Mouse (Mus musculus) testis, adult 2 months (tissue): ENCODE measurements around the gene Cse1l. TPM values are rescaled to one million over a fixed set of nuclear protein-coding genes. Genes with fewer than 3 reads are reported as not detected.

Source experiments
- H3K27ac ChIP-seq: fragments of 200-500 bp; 2 replicates; pipeline ENCODE4 v1.5.1; 2012; ENCODE audit warnings: low read depth, low read length; ENCODE audit not compliant: control insufficient read depth, insufficient read depth
- H3K27me3 ChIP-seq: fragments of 200-500 bp; 2 replicates; pipeline ENCODE4 v1.6.1; 2012; ENCODE audit warnings: mild to moderate bottlenecking, low read length, moderate library complexity; ENCODE audit not compliant: control insufficient read depth, insufficient read depth
- H3K36me3 ChIP-seq: fragments of 200-500 bp; 2 replicates; pipeline ENCODE4 v1.6.1; 2012; ENCODE audit warnings: mild to moderate bottlenecking, low read length; ENCODE audit not compliant: control insufficient read depth, insufficient read depth
- H3K4me1 ChIP-seq: fragments of 200-500 bp; 2 replicates; pipeline ENCODE4 v1.6.1; 2012; ENCODE audit warnings: low read length; ENCODE audit not compliant: control insufficient read depth, insufficient read depth
- H3K4me3 ChIP-seq: fragments of 200-500 bp; 2 replicates; pipeline ENCODE4 v1.5.1; 2012; ENCODE audit warnings: low read depth, mild to moderate bottlenecking, low read length, moderate library complexity, mixed read lengths; ENCODE audit not compliant: control insufficient read depth
- CTCF ChIP-seq: fragments of 200-500 bp; IDR thresholded peaks from 2 replicates; pipeline ENCODE4 v1.5.1; 2012; ENCODE audit warnings: low read depth, mild to moderate bottlenecking, inconsistent platforms, low read length, moderate library complexity; ENCODE audit not compliant: control insufficient read depth, insufficient read depth, insufficient replicate concordance
- POLR2A ChIP-seq: fragments of 200-500 bp; IDR thresholded peaks from 2 replicates; pipeline ENCODE4 v1.6.1; 2012; ENCODE audit warnings: low read depth, mild to moderate bottlenecking, inconsistent platforms, low read length, moderate library complexity; ENCODE audit not compliant: control insufficient read depth
- polyA plus RNA-seq: library from polyadenylated mRNA; depleted of rRNA; stranded (reverse); fragments of >200 nt; gene quantifications from 2 replicates; pipeline ENCODE4 v1.2.3, GENCODE M21; 2012; rRNA removed

The Cse1l gene
- 21.9 and 27.6 TPM in 2 replicates for polyA plus RNA-seq

DNA sequence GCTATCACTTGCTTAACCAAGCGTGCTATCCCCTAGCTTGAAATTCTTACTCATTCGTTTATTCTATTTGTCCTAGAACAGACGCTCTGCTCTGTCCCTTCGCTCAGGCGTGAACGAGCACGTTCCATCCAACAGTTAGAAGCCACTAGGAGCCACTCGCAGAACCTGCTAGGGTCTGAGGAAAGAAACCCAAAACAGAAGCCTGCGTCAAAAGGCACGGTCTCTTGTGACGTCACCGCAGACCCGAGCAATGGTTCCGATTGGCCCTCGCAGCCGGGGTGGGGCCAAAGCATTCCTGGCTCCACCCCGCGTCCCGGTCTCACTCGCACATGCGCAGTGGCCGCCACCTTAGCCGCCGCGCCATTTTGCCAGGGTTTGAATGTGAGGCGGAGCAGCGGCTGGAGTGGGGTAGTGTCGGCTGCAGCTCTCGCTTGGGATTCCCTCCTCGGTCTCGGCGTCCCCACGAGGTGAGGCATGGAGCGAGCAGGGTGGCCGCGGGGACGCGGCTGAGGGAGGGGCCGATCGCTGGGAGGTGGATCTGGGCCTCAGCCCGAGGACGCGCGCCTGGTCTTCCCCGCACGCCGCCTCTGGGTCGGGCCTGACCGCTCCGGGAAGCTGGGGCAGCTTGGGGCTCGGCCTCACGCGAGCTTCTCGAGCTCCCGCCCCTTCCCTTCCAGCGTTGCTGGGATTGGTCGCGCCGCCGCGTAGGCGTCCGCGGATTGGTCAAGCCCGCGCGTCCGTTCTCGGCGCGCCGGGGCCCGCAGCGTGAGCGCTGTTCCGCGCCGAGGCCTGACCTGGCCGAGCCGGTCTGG is at the start of gene Cse1l:
Gene Cse1l, plus strand, starts transcription at position 330 of the 812 bp plus-strand sequence.
- no peaks in the 10 kb centered on the region for H3K27me3 ChIP-seq
- H3K27ac ChIP-seq: peak within 1 kb of the TSS; percentile 95
- H3K4me1 ChIP-seq: peaks cover 3% of the 10 kb centered on the region; the same call in 1 of the 2 replicates
- TF ChIP-seq CTCF (no peak), POLR2A (peak; percentile 90)
- H3K4me3 ChIP-seq: peak within 1 kb of the TSS; percentile 93
- no peaks in the 10 kb centered on the region; the same call in 1 of the 2 replicates for H3K36me3 ChIP-seq

- Histone ChIP-seq H3K27ac (no peak overlapping the region), H3K4me1 (no peaks in the 10 kb centered on the region), H3K36me3 (peaks cover 3% of the 10 kb centered on the region), H3K4me3 (no peak overlapping the region), H3K27me3 (no peaks in the 10 kb centered on the region)
- no peak for TF ChIP-seq CTCF
- no peak for TF ChIP-seq POLR2A
These were observed 49.5 kb upstream of the Cse1l start for GRCm38 (mm10) chr2:166856366-166856765.

DNA sequence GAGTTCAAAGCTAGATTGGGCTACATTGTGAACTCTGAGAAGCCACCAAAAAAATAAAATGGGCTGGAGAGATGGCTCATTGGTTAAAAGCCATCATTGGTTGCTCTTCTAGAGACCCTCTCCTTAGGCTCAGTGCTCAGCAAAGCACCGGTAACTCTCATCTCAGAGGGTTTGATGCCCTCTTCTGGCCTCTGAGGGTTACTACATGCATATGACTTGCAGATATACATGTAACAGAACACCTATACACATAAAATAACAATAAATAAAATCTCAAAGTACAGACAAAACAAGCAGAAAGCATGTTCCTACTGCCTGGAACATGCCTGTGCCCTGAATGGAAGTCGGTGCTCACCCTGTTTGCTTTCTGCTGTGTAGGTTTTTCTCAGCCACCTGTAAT is 48.7 kb upstream of the Cse1l start:
- Histone ChIP-seq H3K27ac (no peak overlapping the region), H3K4me1 (no peaks in the 10 kb centered on the region), H3K36me3 (peaks cover 3% of the 10 kb centered on the region), H3K4me3 (no peak overlapping the region), H3K27me3 (no peaks in the 10 kb centered on the region)
- no peak for TF ChIP-seq POLR2A
- TF ChIP-seq CTCF: no peak

DNA sequence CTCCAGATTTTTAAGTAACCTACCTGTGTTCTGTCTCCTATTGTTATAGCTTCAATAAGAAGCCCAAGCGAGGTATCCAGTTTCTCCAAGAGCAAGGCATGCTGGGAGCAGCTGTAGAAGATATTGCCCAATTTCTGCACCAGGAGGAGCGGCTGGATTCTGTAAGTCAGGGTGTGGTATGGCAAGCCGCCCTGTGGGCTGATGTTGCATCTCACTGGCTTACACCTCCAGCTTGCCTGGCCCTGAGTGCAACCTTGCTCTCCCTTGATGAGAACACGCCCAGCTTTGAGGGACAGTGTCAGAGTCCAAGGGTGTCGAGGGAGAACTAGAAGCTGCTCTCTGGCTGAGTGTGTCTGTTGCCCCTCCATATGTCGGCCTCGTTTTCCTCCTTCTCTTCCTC is 46.6 kb upstream of the Cse1l start:
- H3K27ac ChIP-seq: no peak overlapping the region
- H3K36me3 ChIP-seq: peaks cover 3% of the 10 kb centered on the region
- no peak overlapping the region for H3K4me3 ChIP-seq
- TF ChIP-seq POLR2A (no peak), CTCF (no peak)
- H3K4me1 ChIP-seq: no peaks in the 10 kb centered on the region
- H3K27me3 ChIP-seq: no peaks in the 10 kb centered on the region

GRCm38 (mm10) chr2:166862505-166862904 is 43.3 kb upstream of the Cse1l start:
- Histone ChIP-seq H3K4me1 (no peaks in the 10 kb centered on the region), H3K4me3 (no peak overlapping the region), H3K27ac (no peak overlapping the region), H3K36me3 (peaks cover 11% of the 10 kb centered on the region), H3K27me3 (no peaks in the 10 kb centered on the region)
- TF ChIP-seq CTCF: no peak
- TF ChIP-seq POLR2A: no peak

DNA sequence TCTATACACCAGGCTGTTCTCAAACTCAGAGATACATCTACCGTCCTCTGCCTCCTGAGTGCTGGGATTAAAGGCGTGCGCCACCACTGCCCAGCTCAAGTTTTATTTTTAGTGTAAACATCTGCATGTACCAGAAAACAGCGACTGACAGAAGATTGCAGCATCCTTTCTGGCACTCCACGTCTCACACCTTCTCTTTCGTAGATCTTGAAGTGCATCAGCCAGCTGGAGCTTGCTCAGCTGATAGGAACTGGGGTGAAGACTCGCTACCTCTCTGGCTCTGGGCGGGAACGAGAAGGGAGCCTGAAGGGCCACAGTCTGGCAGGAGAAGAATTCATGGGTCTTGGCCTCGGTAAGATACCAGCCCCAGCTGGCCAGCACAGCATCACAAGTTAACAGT is 40.4 kb upstream of the Cse1l start:
- Histone ChIP-seq H3K4me1 (no peaks in the 10 kb centered on the region), H3K27me3 (no peaks in the 10 kb centered on the region), H3K4me3 (no peak overlapping the region), H3K27ac (no peak overlapping the region), H3K36me3 (peaks cover 12% of the 10 kb centered on the region)
- TF ChIP-seq CTCF (no peak), POLR2A (no peak)

DNA sequence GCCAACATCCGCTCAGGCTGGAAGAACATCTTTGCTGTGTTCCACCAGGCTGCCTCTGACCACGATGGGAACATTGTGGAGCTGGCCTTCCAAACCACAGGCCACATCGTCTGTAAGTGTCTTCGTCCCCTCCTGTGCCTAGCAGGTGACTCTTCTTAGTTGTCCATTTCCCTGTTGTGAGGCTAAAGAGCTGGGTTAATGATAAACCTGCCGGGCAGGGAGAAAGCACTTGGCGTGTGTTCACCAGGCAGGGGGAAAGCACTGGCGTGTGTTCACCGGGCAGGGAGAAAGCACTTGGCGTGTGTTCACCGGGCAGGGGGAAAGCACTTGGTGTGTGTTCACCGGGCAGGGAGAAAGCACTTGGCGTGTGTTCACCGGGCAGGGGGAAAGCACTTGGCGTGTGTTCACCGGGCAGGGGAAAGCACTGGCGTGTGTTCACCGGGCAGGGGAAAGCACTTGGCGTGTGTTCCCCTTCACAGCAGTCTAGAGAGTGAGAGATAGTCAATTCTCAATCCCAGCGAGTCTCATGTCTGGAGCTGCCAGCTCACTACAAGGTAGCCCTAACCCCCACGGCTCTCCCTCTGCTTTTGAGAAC is 35.5 kb upstream of the Cse1l start:
- Histone ChIP-seq H3K27me3 (no peaks in the 10 kb centered on the region), H3K27ac (no peak overlapping the region), H3K4me1 (no peaks in the 10 kb centered on the region), H3K4me3 (no peak overlapping the region), H3K36me3 (peaks cover 16% of the 10 kb centered on the region)
- TF ChIP-seq CTCF: no peak
- no peak for TF ChIP-seq POLR2A

- Histone ChIP-seq H3K27ac (no peak overlapping the region), H3K36me3 (peaks cover 12% of the 10 kb centered on the region), H3K4me1 (no peaks in the 10 kb centered on the region), H3K27me3 (no peaks in the 10 kb centered on the region), H3K4me3 (no peak overlapping the region)
- no peak for TF ChIP-seq CTCF
- no peak for TF ChIP-seq POLR2A
These were observed 34.9 kb upstream of the Cse1l start for GRCm38 (mm10) chr2:166870899-166871298.
